Mouse (Mus musculus) gastrocnemius, postnatal 10 days (tissue): ENCODE measurements around the gene Eif2ak3. TPM values are rescaled to one million over a fixed set of nuclear protein-coding genes. Genes with fewer than 3 reads are reported as not detected.

Source experiments
- DNase-seq: peaks from one replicate; pipeline ENCODE4 v3.0.0; 2021; ENCODE audit warnings: mixed read lengths
- total RNA-seq, 2 experiments: library from RNA; stranded (reverse); gene quantifications; 2 replicates each; pipeline ENCODE4 v1.2.3; 2021

The Eif2ak3 gene
- total RNA-seq, 2 experiments from 2014 or later = 10.5 to 15.4 TPM

- no peak for DNase-seq
These were observed 55.3 kb downstream of the Eif2ak3 start for GRCm38 (mm10) chr6:70899594-70900003.

GRCm38 (mm10) chr6:70903689-70904088 is 59.4 kb downstream of the Eif2ak3 start:
- no peak for DNase-seq

GRCm38 (mm10) chr6:70909572-70909971 is 65.3 kb downstream of the Eif2ak3 start:
- no peak for DNase-seq

GRCm38 (mm10) chr6:70910285-70910684 is 66.0 kb downstream of the Eif2ak3 start:
- DNase-seq = no peak

GRCm38 (mm10) chr6:70911668-70912395 is 67.5 kb downstream of the Eif2ak3 start:
- peak; percentile 16 for DNase-seq

GRCm38 (mm10) chr6:70912396-70912765 is 68.1 kb downstream of the Eif2ak3 start:
- DNase-seq = no peak

- DNase-seq = no peak
These were observed 74.5 kb downstream of the Eif2ak3 start, which contains the start of gene Tex37 for GRCm38 (mm10) chr6:70918827-70919226. Tex37 (minus strand) TSS chr6:70918927.

GRCm38 (mm10) chr6:70921274-70922074 is 77.2 kb downstream of the Eif2ak3 start:
- peak; percentile 25 for DNase-seq

GRCm38 (mm10) chr6:70931801-70932200 is 87.5 kb downstream of the Eif2ak3 start:
- DNase-seq = no peak

GRCm38 (mm10) chr6:70953274-70953673 is 109.0 kb downstream of the Eif2ak3 start:
- no peak for DNase-seq

GRCm38 (mm10) chr6:70954040-70954439 is 109.7 kb downstream of the Eif2ak3 start:
- no peak for DNase-seq

Other genes with a start within 250 kb of the Eif2ak3 start
- 10 to 100 TPM in 1 of 2 experiments, 1 to 10 TPM in 1; 8.5 to 10.2 TPM for gene Rpia, start 52.3 kb upstream of the Eif2ak3 start, total RNA-seq
- not detected for gene Tex37, start 74.4 kb downstream of the Eif2ak3 start, total RNA-seq
- gene Foxi3, start 112.0 kb downstream of the Eif2ak3 start, total RNA-seq = not detected